Mouse (Mus musculus): ENCODE measurements around the gene Tmc5.

Gene Tmc5

DNA sequence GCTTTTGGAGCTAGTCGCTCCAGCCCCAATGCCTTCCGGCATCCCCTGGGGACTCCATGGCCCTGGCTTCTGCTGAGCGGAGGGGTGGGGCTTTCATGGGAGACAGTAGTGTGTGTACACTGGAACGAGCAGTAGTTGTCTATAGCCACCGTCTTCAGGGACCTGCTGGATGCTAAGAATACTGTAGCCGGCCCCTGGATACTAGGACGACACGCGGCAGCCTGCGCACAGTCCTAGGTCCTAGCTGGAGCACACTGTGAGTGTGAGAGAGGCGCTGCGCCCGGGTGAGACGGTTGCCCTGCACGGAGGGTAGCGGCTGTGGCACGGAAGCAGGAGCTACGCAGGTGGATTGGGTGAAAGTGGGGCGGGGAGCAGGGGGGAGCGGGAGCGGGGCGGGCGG, at the start of gene Tmc5:
TSS of gene Tmc5 (plus strand) at position 97 of the 400 bp plus-strand sequence.
- DNase-seq (ENCODE audit: low spot score), result no peak

DNA sequence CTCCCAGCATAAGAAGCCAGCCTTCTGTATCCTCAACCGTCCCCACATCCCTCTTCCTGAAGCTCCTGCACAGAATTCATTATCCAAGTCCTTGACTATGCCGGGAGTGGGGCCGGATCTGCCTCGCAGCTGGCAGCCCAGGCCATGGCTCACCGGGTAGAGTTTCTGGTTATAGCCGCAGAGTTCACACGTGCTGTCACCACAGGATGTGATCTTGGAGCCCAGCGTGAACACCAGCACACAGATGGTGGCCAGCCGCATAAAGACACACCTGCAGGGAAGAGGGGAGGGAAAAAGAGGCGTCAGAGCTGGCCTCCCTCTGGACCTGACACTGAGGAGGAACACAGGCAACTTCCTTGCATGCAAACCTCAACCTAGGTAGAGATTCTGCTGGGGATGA, 49.6 kb upstream of the Tmc5 start:
- no peak for DNase-seq (ENCODE audit: low spot score)

DNA sequence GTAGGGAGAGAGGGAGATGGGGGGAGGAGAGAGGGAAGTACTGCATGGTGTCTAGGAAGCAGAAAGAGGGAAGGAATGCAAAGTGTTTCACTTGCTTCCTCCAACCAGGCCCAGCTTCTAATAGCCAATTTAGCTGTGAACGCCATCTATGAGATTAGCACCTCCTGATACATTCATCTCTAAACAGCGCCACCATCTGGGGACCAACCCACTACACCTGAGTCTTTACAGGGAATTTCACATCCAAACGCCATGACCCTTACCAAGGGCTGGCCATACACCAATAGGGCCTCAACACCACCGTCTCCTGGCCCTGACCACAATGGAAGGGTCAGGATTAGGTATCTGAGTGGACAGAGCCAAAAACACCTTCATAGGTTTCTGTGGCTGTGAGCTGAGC, 43.2 kb upstream of the Tmc5 start:
- no peak for DNase-seq (ENCODE audit: low spot score)

DNA sequence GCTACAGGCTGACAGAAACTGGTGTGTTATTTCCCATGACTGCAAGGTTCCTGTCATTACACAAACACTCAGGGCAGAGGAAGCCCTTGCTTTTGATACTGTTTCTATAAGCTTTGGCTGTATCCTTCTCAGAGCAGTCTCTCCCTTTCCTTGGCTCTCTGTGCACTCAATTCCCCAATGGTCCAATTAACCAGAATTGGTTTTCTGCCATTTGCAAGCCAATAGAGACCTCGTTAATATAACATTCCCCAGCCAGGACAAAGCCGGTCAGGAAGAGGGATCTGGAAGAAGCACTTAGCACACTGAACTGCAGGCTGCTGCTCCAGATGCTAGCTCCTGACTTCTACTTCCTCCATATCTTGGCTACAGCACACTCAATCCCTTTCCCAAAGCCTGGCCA, 42.8 kb upstream of the Tmc5 start:
- no peak for DNase-seq (ENCODE audit: low spot score)

DNA sequence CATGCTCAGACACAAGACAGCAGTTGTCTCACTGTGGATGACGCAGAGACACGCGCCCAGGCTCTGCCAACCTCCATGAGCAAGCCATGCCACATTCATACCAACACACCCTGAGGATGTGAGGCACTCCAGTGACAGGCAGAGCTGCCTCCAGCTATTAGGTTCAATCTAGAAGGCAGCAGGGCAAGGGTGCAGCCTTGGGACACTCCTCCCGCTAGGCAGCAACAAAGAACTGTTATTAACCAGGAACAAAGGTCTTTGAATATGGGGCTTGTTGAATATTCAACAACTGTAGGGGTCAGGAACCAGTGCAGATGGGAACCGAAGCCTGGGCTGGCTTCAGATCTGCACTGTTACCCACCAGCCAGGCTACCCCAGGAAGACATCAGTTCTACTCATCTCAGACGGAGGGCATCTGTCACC, 28.0 kb upstream of the Tmc5 start:
- DNase-seq (ENCODE audit: low spot score), result no peak

DNA sequence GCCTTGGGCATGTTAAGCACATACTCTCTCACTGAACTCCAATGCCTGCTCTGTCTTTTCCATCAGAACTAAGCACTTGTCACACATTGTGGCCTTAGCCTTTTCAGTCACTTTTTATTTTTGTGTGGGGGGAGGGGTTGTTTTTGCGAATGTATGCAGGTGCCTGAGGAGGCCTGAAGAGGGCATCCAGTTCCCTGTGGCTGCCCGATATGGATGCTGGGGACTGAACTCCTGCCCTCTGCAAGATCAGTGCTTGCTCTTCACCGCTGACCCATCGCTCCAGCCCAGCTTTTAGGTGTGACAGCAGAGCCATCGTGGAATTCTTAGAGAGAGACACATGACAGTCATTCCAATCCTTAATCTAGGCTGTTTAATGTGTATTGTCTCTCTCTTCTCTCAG, 25.7 kb upstream of the Tmc5 start:
- DNase-seq (ENCODE audit: low spot score), result no peak

DNA sequence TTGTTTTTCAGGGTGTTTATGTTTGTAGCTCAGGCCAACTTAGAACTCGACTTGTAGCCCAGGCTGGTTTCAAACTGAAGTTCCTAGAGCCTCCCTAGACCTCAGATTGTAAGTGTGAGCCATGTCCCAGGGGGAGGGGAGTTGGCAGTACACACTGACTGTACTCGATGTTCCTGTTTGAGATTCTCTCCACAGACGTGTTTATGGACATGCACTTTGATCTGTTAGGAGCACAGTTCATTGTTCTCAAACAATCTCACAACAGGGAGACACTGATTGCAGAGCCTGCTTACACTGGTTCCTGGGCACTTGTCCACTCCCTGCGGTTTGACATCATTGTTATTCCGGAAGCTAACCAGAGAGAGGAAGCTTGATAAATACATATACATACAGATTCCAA, 25.1 kb upstream of the Tmc5 start:
- DNase-seq (ENCODE audit: low spot score), result no peak

DNA sequence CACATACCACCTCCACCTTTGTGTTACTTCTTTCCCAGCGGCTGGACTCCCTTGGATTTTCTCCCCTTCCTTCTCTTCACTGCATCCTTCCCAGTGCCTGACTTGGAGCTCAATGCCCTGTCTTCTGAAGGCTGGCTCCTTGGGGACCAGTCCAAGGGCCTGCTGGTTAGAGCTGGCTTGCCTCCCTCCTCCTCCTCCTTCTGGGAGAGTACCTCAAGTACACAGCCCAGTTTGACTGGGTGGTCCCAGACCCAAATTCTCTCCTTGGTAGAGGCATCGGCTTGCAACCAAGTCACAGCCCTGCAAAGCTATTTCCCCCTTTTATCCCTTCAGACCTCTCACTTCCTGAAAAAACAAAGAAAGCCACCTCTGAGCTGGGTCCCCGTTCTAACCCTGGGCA, 18.8 kb upstream of the Tmc5 start:
- no peak for DNase-seq (ENCODE audit: low spot score)

DNA sequence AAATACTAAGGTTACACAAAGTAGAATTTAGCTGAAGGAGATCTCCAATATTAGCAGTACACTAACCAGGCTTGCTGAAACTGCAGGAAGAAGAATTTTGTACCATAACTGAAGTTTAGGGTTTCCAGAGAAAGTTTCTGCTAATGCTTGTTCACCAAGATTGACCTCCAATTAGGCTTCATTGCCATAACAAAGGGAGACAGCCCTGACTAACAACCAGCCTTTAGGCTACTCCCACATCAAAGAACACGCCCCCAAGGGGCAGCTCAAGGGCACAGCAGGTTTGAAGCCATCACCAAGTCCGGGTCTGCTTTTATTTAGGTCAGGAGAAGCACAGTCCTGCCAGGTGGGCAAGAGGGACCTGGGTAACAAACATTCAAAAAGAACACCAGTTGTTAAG, 17.2 kb upstream of the Tmc5 start:
- no peak for DNase-seq (ENCODE audit: low spot score)

DNA sequence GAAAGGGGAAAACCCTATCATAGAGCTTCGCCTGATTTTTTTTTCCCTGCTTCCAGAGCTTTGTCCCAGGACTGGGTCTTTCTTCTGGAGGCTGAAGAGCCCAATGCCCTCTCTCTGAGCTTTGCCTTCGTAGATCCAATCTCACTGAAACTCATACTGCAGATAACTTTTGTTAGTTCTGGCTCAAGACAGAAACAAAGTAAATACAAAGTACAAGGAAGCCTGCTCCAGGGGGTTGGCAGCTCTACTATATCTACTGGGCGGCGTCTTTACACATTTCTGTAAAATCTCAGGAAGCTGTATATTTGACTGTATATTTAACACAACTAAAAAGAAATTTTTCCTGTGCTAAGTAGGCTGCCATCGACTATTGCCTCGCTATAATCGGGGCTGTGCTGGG, 13.3 kb upstream of the Tmc5 start:
- no peak for DNase-seq (ENCODE audit: low spot score)

DNA sequence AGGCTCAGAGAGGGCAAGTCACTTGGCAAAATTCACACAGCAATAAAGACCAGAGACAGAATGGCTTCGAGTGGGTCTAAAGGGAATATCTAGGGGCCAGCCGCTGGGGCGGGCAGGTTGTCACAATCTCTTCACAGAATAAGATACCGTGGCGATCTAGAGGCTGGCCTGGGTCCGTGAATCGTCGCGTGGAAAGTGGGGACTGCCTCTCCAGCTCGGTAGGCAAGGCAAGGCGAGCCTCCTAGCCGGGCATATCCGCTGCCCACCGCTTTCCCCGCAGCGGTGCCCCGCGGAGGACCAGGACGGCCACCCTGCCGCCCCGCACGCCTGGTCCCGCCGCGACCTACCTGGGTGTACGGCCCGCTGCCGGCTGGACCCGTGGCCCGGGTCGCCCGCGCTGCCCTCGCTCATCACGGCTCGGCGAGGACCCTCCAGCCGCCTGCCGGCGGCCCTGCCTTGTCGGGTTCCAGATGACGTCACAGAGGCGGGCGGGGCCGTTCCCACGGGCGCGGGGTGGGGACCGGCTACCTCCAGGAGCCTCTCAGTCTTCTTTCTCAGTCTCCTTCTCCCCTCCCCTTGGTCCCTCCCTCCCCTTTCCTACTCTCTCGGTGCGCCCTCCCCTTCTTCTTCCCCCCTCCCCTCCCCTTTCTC, 12.7 kb upstream of the Tmc5 start, which contains the start of gene Tmc7:
TSS of gene Tmc7 (minus strand) at position 480 of the 651 bp plus-strand sequence.
- no peak for DNase-seq (ENCODE audit: low spot score)

DNA sequence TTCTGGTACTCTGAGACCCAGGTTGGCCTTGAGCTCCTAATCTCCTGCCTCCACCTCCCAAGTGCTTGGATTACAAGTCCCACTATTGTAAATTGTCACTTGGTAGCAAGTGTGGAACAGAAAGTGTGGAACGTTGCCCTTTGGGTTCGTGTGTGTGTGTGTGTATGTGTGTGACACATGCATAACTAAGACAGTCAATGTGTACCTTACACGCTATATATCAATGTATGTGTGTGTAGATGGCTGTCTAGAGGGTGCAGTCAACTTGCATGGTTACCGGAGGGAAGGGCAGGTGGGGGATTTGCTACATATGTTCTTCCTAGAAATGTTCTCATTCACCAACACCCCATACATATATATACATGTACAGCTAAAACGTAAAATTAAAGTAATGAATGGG, 12.2 kb upstream of the Tmc5 start:
- no peak for DNase-seq (ENCODE audit: low spot score)

DNA sequence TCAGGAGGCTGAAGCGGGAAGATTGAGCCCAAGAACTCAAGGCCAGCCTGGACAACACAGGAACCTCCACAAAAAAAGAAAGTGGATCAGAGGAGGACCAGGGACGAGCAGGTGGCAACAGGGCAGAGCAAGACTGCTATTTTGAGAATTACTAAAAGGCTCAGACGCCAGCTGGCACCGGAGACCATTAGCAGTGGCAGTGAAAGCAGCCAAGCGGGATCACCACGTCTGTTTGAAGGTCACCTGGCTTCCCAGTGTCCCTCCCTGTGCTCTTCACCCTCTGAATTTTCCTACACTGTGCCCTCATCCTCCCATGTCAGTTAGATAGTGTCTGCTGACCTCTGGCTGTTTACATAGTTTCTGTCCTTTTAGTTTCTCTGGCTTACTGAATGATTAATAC, 11.2 kb upstream of the Tmc5 start:
- DNase-seq (ENCODE audit: low spot score), result no peak

DNA sequence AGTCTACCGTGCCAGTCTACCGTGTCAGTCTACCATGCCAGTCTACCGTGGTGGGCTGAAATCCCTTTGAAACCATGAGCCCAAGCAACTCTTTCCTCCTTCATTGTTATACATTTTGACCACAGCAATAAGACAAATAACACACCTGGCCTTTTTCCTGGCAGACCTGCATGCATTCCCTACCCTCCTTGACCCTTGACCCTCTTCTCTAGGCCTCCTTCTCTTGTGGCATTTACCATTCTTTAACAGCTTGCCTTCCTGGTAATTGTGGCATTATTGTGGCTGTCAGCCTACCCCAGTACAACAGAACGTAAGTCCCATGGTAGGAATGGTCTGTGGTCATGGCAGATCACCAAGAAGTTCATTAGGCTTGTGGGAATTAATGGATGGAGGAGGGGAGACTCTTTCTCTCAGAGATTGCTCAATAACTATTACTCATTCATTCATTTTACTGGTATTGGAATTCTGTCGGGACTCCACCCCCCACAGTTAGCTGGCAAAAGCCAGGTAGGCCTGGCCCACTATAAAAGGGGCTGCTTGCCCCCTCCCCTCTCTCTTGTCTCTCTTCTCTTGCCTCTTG, 6.3 kb upstream of the Tmc5 start:
- DNase-seq (ENCODE audit: low spot score), result no peak

DNA sequence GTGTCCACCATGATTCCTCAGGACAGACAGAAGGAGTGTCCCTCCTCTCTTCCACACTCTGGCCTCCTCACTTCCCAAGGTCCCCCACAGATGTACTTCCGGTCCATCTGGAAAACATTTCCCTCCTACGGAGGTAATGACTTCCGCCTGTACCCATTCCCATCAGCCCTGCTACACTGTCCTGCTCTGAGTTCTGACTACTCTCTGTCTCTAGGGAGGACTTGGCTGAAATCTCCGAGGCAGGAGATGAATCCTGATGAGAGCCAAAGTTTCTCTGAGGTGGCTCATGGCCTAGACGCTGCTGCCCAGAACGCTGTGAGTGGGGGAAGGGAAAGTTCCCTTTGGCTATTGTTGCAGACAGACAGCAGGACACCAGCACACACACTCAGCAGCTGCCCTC, 5.0 kb upstream of the Tmc5 start:
- DNase-seq (ENCODE audit: low spot score), result no peak

DNA sequence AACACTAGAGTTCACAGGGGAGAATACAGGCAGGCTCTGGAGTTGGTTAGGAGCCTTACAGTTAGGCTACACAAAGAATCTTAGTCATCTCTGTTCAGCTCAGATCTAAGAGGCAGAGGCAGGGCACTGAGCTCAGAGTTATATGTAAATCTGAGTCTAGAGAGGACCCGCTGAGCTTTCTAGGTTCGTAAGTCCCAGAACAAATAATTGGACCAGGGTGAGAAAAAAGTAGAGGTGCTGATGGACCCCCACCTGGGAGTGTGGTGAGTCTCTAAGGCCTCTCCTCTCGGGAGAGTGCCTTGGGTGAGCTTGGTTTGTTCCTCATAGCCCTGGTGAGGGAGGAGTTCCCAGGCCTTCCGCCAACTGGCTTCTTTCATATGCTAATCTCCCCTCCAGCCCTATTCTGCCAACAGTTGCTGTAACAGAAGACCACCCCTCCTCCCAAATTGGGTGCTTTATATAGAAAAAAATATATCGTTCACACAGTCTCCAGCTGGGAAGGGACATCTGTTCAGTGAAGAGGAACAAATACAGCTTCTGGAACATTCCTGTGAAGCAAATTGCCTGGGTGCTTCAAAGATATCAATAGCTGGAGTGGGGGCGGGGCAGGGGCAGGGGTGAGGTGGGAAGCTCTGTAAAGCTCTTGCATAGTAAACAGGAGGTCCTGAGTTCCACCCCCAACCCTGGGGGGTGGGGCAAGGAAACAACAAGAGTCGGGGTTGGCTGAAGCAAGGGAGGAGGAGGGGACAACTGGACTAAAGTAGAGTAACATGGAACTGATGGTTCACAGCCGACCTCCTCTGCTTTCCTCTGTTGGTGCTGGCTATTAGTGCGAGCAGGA, 3.3 kb upstream of the Tmc5 start:
- DNase-seq (ENCODE audit: low spot score), result no peak

DNA sequence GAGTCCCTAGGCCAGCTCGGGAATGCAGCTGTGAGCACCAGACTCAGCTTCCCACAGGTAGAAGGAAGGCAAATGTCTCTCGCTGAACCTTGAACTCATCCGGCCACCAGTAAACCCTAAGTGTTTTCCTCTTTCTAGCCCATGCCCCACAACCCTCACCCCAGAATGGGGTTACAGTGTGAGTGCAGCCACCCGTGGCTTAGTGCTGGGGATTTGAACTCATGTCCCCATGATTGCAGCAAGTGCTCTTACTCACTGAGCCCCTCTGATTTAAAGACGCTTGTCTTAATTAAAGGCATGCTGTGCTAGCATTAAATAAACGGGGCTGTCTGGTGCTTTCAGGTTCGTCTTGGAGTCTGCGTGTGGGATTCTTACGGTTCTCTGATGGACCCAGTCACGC, 2.5 kb upstream of the Tmc5 start:
- no peak for DNase-seq (ENCODE audit: low spot score)

DNA sequence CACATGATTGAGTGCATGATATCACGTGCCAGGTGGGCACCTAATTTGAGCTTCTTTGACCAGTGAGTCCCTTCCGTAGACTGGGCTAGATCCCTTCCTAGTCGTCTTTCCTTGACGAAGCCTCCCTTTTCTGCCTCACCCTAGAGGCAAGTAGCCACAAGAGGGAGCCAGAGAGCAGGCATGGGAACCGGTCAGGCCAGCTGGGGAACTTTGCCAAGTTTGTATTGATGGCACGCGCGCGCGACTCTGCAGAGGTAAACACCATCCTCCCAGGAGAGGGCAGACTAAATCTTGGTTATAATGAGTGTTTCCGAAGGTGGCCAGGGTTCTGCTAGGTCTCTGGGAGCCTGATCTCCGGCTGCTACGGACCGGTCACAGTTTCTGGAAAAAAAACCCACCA, 1.9 kb upstream of the Tmc5 start:
- DNase-seq (ENCODE audit: low spot score), result no peak

DNA sequence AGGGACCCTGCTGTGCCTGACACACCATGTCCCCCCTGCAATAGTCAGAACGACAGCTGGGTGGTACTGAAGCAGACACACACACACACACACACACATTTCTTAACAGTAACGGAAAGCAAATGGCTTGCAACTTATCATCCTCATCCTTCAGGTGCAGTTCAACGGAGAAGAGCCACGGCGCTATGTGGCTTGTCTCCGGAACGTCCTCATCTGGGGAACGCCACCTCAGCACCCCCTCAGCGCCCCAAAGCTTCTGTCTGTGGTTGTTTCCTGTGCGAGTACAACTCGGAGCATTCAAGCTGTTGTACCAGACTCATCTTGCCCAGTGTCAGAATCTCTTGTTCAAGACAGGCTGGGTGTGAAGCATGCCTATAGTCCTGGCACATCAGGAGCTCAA, 826 bp upstream of the Tmc5 start:
- no peak for DNase-seq (ENCODE audit: low spot score)

DNA sequence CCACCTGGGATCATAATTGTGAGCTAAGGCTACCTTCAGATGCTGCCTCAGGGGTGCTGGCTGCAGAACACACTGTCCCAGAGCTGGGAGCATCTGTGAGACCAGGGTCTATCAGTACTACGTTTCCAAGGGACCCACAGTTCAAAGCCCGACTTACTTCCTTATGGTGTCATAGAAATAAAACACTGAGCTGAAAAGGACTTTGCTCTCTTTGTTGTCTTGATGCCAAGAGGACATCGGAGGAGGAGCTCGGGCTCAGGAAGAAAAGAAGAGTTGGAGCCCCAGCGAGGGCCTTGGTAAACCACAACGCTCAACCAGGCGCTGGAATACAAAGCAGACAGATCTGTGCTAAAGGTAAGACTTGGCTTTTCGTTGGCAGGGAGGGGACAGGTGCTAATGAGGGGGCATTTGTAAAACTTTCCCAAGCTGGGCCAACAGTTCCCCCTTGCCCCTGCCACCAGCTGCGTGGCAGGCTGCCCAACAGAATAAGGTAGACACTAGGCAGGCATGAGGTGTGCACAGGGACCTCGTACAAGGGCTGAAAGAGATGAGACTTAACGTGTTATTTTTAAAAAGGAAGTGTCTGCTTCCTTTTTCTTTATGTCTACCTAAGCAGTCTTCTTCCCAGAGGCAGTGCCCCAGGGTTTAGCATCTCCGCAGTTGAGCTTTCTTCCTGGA, 3.0 kb downstream of the Tmc5 start:
- DNase-seq (ENCODE audit: low spot score), result no peak

DNA sequence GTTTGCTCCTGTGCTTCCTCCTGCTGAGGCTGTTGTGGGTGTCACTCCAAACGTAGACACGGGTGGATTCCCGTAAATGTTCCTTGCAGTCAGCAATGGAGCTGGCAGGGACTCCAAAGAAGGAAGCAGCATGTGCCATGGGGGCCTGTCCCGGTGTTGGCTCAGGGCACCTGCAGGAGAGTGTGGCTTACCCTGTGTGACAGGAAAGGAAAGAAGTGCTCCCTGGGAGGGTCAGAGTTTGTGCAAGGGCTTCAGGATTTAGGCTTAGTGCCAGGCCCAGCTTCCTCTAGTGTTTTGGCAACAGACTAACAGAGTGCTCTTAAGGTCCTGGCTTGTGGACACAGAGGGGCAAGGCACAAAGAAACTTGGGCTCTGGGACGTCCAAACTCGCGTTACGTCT, 7.7 kb downstream of the Tmc5 start:
- no peak for DNase-seq (ENCODE audit: low spot score)

DNA sequence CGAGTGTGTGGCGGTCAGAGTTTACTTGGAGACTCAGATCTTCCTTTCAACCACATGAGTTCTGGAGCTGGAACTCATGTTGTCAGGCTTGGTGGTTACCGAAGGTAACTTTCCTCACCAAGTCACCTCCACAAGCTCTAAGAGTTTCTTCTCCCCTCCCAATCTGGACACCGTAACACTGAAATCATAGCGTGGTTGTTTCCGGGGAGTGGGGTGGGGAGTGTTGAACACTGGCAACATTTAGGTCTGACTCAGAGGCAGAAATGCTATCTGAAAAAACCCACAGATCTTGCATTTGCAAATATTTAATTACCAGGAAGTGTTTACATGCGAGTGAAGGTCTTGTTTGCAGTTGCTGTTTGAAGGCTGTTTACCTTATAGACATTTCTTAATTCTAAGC, 12.7 kb downstream of the Tmc5 start:
- no peak for DNase-seq (ENCODE audit: low spot score)

DNA sequence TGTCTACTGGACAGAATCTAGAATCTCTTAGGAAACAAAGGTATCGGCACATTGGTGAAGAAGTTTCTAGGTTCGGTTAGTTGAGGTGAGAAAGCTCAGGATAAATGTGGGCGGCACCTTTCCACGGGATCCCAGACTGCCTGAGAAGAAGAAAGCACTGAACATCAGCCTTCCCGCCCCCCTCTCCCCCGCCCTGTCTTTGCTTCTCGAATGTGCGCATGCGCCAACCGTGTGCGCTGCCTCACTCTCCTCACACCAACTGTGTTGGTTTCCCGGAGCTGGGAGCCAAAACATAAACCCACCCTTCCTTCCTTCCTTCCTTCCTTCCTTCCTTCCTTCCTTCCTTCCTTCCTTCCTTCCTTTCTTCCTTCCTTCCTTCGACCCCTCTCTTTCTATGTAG, 13.6 kb downstream of the Tmc5 start:
- no peak for DNase-seq (ENCODE audit: low spot score)

All from spleen, adult 12 weeks (tissue).